Mouse (Mus musculus): ENCODE results near the gene Prkce. TPM values are rescaled to one million over a fixed set of nuclear protein-coding genes. Genes with fewer than 3 reads are reported as not detected.
A peak's percentile ranks its signal among the peaks of the same experiment; 100 is the strongest.

The Prkce gene
- polyA plus RNA-seq (2015; fragmentation: Nextera tagmentation; extraction: Ambion mirVana) = 6.6 and 6.7 TPM in 2 replicates

DNA sequence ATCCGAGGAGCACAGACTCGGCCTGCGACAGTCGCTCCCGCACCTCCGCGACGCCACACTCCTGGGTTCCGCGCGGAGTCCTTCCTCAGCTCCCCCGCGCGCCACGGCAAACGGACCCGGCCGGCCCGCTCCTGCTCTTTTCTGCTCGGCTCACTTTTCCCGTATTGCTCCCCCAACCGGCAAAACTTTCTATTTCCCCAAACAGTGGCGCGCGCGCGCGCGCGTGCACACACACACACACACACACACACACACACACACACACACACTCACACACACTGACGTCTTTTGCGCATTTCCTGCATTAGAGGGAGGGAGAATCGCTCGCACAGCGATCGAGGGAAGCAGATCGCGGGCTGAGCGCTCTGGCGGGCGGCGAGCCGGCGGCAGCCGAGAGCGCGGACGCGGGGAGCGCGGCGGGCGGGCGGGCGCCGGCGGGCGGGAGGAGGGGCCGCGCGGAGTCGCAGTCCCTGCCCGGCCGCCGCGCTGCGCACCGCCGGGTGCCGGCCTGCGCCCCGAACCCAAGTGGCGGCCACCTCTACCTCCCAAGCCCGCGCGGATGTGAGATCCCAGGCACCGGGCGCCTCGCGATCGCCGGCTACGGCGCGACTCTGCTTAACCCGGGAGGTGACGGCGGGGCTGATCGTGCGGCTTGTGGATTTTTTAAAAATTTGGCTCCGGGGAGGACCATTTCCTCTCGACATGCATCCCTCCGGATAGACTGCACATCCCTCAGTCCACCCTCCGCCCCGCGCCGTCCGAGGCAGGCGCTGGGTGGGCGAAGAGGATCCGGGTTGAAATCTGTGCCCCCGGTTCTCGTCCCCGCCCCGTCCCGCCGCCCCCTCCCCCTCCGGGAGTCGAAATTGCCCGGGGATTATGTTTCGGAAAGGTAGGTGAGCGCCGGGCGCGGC is at the start of gene Prkce:
Gene Prkce (plus strand): TSS at position 466 of the 911 bp plus-strand sequence.
- WGBS = under 1% methylated on average over 85 of the region's 115 CpGs
- peak; percentile 72 for ATAC-seq (ENCODE audit: borderline replicate concordance, extremely low read depth, low FRiP score, low TSS enrichment)
- no peaks in the 10 kb centered on the region for H3K27me3 ChIP-seq
- H3K36me3 ChIP-seq = no peaks in the 10 kb centered on the region
- H3K4me1 ChIP-seq = peaks cover 38% of the 10 kb centered on the region
- H3K9me3 ChIP-seq = no peaks in the 10 kb centered on the region
- peak within 1 kb of the TSS; percentile 97 for H3K4me2 ChIP-seq
- H3K9ac ChIP-seq = peak within 1 kb of the TSS; percentile 88
- peak within 1 kb of the TSS; percentile 74 for H3K4me3 ChIP-seq
- peak within 1 kb of the TSS; percentile 97 for H3K27ac ChIP-seq

DNA sequence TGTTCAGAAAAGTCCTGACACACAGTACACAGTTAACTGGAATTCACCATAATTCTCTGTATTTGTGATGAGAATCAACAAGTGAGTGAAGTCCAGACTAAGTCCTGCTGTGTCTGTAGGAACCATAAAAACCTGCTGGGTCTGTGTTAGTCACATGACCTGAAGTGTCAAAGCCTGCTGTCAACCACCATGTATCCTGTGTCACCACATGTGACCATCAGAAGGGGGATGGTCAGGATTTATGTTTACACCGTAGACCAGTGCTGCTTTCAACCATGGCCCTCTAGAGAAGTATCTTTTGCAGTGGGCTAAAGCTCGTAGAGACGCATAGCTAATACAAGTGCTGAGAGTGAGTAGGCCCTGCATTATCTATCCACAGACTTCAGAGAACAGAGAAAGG is 44.4 kb upstream of the Prkce start:
- ATAC-seq (ENCODE audit: borderline replicate concordance, extremely low read depth, low FRiP score, low TSS enrichment) = no peak
- WGBS = 88% methylated on average over 3 of the region's 3 CpGs
- H3K9ac ChIP-seq = no peak overlapping the region
- H3K27me3 ChIP-seq = no peaks in the 10 kb centered on the region
- H3K4me1 ChIP-seq = no peaks in the 10 kb centered on the region
- no peak overlapping the region for H3K27ac ChIP-seq
- peaks cover 32% of the 10 kb centered on the region for H3K36me3 ChIP-seq
- H3K4me2 ChIP-seq = no peak overlapping the region
- H3K9me3 ChIP-seq = no peaks in the 10 kb centered on the region
- no peak overlapping the region for H3K4me3 ChIP-seq

DNA sequence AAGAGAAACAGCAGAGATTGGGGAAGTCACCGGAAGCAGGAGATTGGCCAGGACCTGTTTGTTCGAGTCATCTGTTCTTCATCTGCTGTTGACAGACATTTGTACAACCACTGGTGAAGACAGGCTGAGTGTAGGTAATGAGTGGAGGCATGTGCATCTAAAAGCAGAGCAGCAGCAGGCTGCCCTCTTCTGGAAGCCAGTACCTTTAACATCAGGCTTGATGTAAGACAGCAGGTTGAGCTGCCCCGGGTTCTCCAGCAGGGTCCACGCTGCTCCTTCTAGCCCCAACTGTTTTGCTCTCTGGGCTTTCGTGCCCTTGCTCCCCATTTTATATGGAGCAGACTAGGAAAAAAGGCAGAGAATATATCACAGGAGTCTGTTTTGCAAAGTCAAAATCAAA is 41.7 kb upstream of the Prkce start:
- no peaks in the 10 kb centered on the region for H3K4me1 ChIP-seq
- H3K27ac ChIP-seq = no peak overlapping the region
- H3K4me2 ChIP-seq = no peak overlapping the region
- H3K4me3 ChIP-seq = no peak overlapping the region
- H3K36me3 ChIP-seq = peaks cover 44% of the 10 kb centered on the region
- no peak for ATAC-seq (ENCODE audit: borderline replicate concordance, extremely low read depth, low FRiP score, low TSS enrichment)
- no peaks in the 10 kb centered on the region for H3K9me3 ChIP-seq
- H3K9ac ChIP-seq = no peak overlapping the region
- H3K27me3 ChIP-seq = no peaks in the 10 kb centered on the region
- 79% methylated on average over 5 of the region's 5 CpGs for WGBS

DNA sequence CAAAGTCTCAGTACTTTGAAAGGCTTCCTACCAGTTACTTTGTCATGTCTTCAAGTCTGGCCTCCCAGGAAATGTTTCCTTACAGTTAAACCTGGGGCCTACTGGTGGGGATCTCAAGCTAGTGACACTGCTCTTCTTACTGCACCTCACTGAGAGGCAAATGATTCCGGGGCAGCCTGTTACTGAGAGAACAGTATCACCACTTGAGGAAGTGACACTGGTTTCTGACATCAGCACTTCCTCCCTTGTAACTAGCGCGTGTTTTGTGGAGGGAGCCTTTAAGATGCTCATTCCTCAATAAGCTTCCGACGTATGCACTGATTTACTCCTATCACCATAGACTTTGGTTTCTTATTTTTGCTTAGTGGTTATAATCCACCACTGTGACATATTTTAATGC is 39.4 kb upstream of the Prkce start:
- H3K4me2 ChIP-seq = no peak overlapping the region
- no peak overlapping the region for H3K4me3 ChIP-seq
- peaks cover 39% of the 10 kb centered on the region for H3K36me3 ChIP-seq
- no peak for ATAC-seq (ENCODE audit: borderline replicate concordance, extremely low read depth, low FRiP score, low TSS enrichment)
- H3K9ac ChIP-seq = no peak overlapping the region
- no peaks in the 10 kb centered on the region for H3K9me3 ChIP-seq
- 96% methylated on average over 5 of the region's 5 CpGs for WGBS
- no peak overlapping the region for H3K27ac ChIP-seq
- H3K27me3 ChIP-seq = no peaks in the 10 kb centered on the region
- no peaks in the 10 kb centered on the region for H3K4me1 ChIP-seq

DNA sequence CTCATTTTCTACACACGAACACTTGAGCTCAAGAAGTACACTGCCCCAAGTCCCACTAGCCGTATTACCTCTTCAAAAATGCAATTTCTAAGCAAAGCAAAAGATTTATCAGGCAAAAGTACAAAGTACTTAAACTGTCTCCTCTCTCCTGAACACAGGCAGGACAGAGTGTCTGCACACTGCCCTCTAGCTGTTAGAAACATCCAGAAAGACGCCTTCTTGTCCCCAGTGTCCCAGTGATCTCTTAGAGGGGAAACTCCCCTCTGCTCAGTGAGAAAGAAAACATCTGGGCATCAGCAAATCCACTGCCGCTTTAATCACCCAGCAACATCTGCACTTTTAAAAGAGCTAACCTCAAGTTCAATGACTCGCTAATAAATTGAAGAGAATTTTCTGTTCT is 35.1 kb upstream of the Prkce start:
- no peaks in the 10 kb centered on the region for H3K4me1 ChIP-seq
- H3K27me3 ChIP-seq = no peaks in the 10 kb centered on the region
- H3K4me2 ChIP-seq = no peak overlapping the region
- WGBS = 58% methylated on average over 5 of the region's 5 CpGs
- ATAC-seq (ENCODE audit: borderline replicate concordance, extremely low read depth, low FRiP score, low TSS enrichment) = no peak
- no peak overlapping the region for H3K27ac ChIP-seq
- H3K9ac ChIP-seq = no peak overlapping the region
- no peaks in the 10 kb centered on the region for H3K9me3 ChIP-seq
- no peak overlapping the region for H3K4me3 ChIP-seq
- H3K36me3 ChIP-seq = peaks cover 50% of the 10 kb centered on the region

DNA sequence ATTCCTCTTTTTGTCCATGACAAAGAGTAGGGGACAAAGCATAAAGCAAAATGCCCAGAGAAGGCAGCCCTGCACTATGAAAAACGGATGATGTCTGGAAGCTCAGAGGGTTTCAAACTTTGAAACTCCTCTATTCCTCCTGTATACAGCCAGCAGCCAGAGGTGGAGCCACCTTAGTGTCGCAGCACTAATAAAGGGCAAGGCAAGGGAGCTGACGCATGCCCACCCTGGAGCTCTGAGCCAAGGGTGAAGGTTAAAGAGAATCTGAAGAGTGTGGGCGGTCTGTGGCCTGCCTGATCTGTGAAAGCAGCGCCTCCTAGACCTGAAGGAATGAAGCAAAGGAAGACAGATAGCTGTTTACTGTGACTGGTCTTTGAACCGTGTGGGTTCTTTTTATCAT is 33.1 kb upstream of the Prkce start:
- Histone ChIP-seq H3K4me1 (no peaks in the 10 kb centered on the region), H3K4me2 (no peak overlapping the region), H3K36me3 (peaks cover 53% of the 10 kb centered on the region), H3K9me3 (no peaks in the 10 kb centered on the region), H3K9ac (no peak overlapping the region), H3K27ac (no peak overlapping the region), H3K27me3 (no peaks in the 10 kb centered on the region), H3K4me3 (no peak overlapping the region)
- ATAC-seq (ENCODE audit: borderline replicate concordance, extremely low read depth, low FRiP score, low TSS enrichment) = no peak
- WGBS = 67% methylated on average over 6 of the region's 6 CpGs

DNA sequence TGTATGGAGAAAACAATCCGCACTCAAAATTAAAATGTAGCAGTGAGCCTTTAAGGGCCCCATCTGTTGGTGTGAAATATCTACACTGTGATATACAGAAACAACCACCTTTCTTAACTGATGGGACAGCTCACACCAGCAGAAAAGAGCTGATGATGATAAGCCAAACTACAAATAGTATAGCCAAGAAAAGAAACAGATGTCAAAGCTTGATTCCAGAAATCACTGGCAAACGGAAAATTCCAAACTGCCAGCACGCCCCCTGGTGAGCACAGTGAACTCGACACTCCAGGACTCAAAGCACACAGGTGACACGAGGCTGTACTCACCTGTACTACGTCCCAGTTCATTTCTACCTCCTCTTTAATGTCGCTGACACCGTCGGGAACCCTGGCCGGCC is 31.8 kb upstream of the Prkce start:
- Histone ChIP-seq H3K27me3 (no peaks in the 10 kb centered on the region), H3K4me1 (no peaks in the 10 kb centered on the region), H3K4me2 (no peak overlapping the region), H3K9me3 (no peaks in the 10 kb centered on the region), H3K4me3 (no peak overlapping the region), H3K9ac (no peak overlapping the region), H3K27ac (no peak overlapping the region), H3K36me3 (peaks cover 43% of the 10 kb centered on the region)
- WGBS = 75% methylated on average over 10 of the region's 10 CpGs
- no peak for ATAC-seq (ENCODE audit: borderline replicate concordance, extremely low read depth, low FRiP score, low TSS enrichment)

DNA sequence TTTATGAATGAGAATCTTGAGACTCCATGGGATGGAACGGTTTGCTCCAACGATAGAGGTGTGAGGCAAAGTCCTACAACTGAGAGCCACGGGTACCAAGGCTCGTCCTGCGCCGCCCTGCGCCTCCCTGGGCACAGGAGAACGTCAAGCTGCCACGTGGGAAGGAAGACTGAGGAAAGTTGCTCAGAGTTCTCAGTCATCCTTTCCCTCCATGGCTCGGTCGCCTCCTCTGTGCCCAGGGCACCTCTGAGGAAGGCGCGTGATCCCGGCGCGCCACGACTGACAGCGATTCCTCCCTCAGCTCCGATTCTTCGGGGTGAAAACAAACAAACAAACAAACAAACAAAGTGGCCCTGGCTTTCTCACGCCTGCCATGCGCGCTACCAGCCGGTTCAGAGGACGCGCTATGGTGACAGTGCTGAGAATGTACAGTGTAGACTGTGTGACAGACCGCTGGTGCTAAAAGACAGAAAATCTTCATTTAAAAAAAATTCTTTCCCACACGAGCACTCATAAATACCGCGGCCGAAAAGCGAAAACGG is 23.0 kb upstream of the Prkce start:
- H3K27ac ChIP-seq = peak overlapping the region; percentile 18; the same call in 1 of the 2 replicates
- peak; percentile 80 for ATAC-seq (ENCODE audit: borderline replicate concordance, extremely low read depth, low FRiP score, low TSS enrichment)
- peak overlapping the region; percentile 91 for H3K4me2 ChIP-seq
- 0 out of 2 replicates have a peak, but pooled peaks cover 8% of the 10 kb centered on the region for H3K36me3 ChIP-seq
- H3K4me3 ChIP-seq = peak overlapping the region; percentile 84
- no peaks in the 10 kb centered on the region for H3K9me3 ChIP-seq
- H3K9ac ChIP-seq = peak overlapping the region; percentile 79
- WGBS = under 1% methylated on average over 33 of the region's 33 CpGs
- H3K27me3 ChIP-seq = no peaks in the 10 kb centered on the region
- peaks cover 17% of the 10 kb centered on the region for H3K4me1 ChIP-seq

DNA sequence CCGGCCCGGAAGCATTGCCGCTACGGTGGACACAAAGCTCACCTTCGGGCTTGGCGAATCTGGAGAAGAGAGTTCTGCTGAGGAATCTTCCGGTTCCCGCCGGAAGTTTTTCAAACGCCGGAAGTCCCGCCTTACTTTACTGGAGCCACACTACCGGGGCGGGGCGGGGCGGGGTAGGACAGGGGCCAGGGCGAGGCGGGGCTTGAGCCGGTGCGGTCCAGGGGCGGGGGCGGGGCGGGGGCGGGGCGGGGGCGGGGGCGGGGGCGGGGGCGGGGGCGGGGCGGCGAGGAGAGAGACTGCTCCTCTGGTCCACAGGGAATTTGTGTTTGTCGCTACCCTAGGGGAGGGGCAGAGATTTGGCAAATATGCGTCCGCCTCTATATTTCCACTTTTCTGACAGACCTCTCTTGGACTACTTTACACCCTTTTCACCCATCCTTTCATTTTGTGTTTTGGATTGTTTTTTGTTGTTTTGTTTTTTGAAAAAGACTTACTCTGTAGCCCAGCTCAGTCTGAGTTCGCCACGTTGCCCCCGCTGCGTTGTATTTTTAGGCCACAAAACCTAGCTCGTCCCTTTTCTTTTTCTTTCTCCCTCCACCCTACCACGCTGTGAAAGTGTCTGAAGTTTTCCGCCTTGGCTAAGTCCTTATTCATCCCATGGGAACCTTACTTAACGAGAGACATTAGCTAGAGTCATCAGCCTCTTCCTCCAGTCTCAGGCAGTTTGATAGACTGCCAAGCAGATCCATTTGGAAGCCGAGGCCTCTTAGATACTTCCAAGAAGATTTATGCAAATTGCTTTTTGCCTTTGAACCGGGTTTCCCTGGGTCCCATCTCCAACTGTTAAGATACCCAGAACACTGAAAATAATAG is 22.3 kb upstream of the Prkce start, which contains the start of gene Srbd1:
Gene Srbd1 (minus strand): TSS at position 97 of the 873 bp plus-strand sequence.
- ATAC-seq (ENCODE audit: borderline replicate concordance, extremely low read depth, low FRiP score, low TSS enrichment) = peak; percentile 96
- peak within 1 kb of the TSS; percentile 84 for H3K4me3 ChIP-seq

DNA sequence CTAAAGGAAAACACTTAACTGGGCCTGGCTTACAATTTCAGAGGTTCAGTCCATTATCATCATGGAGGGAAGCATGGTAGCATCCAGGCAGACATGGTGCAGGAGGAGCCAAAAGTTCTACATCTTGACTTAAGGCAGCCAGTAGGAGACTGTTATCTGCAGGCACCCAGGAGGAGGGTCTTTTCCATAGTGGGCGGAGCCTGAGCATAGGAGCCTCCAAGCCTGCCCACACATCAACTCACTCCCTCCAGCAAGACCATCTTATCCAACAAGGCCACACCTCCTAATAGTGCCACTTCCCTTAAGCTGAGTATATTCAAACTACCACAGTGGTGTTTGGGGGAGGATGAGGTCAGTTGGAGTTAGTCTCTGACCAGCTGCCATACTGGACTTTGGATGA is 17.9 kb upstream of the Prkce start:
- no peak overlapping the region for H3K4me2 ChIP-seq
- peaks cover 5% of the 10 kb centered on the region for H3K4me1 ChIP-seq
- 90% methylated on average over 1 of the region's 1 CpGs for WGBS
- no peak overlapping the region for H3K27ac ChIP-seq
- no peaks in the 10 kb centered on the region for H3K9me3 ChIP-seq
- H3K36me3 ChIP-seq = no peaks in the 10 kb centered on the region
- no peak overlapping the region for H3K4me3 ChIP-seq
- H3K9ac ChIP-seq = no peak overlapping the region
- ATAC-seq (ENCODE audit: borderline replicate concordance, extremely low read depth, low FRiP score, low TSS enrichment) = no peak
- no peaks in the 10 kb centered on the region for H3K27me3 ChIP-seq

More for the DNA sequence above, 22.3 kb upstream of the Prkce start, which contains the start of gene Srbd1:
- Histone ChIP-seq H3K9me3 (no peaks in the 10 kb centered on the region), H3K4me1 (peaks cover 17% of the 10 kb centered on the region), H3K9ac (peak within 1 kb of the TSS; percentile 79), H3K36me3 (0 out of 2 replicates have a peak, but pooled peaks cover 8% of the 10 kb centered on the region), H3K4me2 (peak within 1 kb of the TSS; percentile 91), H3K27ac (peak within 1 kb of the TSS; percentile 32), H3K27me3 (no peaks in the 10 kb centered on the region)
- WGBS = 2% methylated on average over 28 of the region's 45 CpGs

DNA sequence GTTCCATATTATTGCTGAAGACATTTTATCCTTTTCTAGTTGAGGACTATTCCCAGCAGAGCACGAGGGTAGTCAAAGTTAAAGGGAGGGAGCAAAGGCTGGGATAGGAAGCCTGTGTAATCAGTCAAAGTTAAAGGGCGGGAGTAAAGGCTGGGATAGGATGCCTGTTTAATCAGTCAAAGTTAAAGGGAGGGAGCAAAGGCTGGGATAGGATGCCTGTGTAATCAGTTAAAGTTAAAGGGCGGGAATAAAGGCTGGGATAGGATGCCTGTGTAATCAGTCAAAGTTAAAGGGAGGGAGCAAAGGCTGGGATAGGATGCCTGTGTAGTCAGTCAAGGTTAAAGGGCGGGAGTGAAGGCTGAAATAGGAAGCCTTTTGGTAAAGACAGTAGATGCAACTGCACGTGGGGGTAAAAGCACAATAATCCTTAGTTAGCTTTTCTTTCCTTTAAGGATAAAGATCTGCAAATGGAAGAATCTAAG is 16.7 kb upstream of the Prkce start:
- Histone ChIP-seq H3K4me2 (no peak overlapping the region), H3K27ac (no peak overlapping the region), H3K9ac (no peak overlapping the region), H3K4me3 (no peak overlapping the region), H3K9me3 (no peaks in the 10 kb centered on the region), H3K4me1 (peaks cover 2% of the 10 kb centered on the region), H3K27me3 (no peaks in the 10 kb centered on the region), H3K36me3 (no peaks in the 10 kb centered on the region)
- 6% methylated on average over 5 of the region's 5 CpGs for WGBS
- ATAC-seq (ENCODE audit: borderline replicate concordance, extremely low read depth, low FRiP score, low TSS enrichment) = peak; percentile 95
